In the genomic region with DNA sequence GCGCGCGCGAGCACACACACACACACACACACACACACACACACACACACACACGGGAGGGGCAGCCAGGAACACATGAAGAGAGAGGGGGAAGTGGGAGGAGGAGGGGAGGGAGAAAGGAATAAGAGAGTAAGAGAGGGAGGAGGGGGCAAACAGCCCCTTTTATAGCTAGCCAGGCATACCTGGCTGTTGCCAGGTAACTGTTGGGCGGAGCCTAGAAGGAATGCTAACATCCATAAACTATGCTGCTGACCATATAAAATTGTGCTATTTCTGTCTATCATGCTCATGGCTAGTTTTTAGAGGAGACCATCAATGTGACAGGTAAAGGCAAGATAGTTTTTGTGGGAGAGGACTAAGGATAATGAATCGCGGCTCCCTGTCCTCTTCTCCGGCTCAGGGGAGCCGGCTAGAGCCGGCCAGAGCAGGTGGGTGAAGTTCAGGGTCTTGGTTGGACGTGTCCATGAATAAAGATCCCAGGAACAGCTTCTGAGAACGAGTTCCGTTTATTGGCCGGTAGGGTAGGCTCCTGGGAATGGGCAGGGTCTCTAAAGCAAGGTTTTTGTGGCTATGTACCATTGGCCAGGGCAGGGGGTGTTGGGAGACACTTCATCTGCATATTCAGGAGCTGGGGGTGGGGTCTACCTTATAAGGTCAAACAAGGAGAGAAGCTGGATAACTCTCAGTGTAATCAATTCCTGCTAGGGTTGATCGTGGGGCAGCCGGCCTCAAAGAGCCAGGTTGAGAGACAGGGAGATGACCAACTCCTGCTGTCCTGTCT, we compare ENCODE assay signal across 10 mouse cellular contexts. TPM values are rescaled to one million over a fixed set of nuclear protein-coding genes. Genes with fewer than 3 reads are reported as not detected.
DNase-seq lines count a peak whose midpoint lies in the region; ATAC-seq and TF ChIP-seq lines count a peak whose summit lies in the region.
"Had no signal": no experiment of that assay in that cellular context is flagged by ENCODE, and none has a peak within 500 bp of the region (broad histone marks: within the 10 kb centered on the region; RNA-seq: fewer than 3 reads in every experiment).

No protein-coding gene starts in this region.

- peak; percentile 71 for ATAC-seq in lung, embryonic 14.5 days (ENCODE audit: insufficient read depth)
- no peak for ATAC-seq in embryonic facial prominence, embryonic 15.5 days (ENCODE audit: insufficient number of reproducible peaks, low FRiP score, low TSS enrichment, low read depth)
- no peak for ATAC-seq in limb, embryonic 12.5 days (ENCODE audit: insufficient number of reproducible peaks, insufficient read depth, low FRiP score, low TSS enrichment, low read depth)
- ATAC-seq in neural tube, embryonic 11.5 days (ENCODE audit: insufficient read depth, low FRiP score, low TSS enrichment), result no peak
- ATAC-seq: Patski had no signal

- no peaks in the 10 kb centered on the region for H3K27me3 ChIP-seq in lung, embryonic 14.5 days (ENCODE audit: insufficient read depth, low read length)
- H3K27me3 ChIP-seq in embryonic facial prominence, embryonic 15.5 days, result no peaks in the 10 kb centered on the region
- H3K27me3 ChIP-seq in limb, embryonic 12.5 days, result peaks cover 4% of the 10 kb centered on the region; the same call in 1 of the 2 replicates
- H3K27me3 ChIP-seq in neural tube, embryonic 11.5 days (ENCODE audit: control insufficient read depth, insufficient read depth, low read length), result no peaks in the 10 kb centered on the region

- DNase-seq in lung, embryonic 14.5 days, result no peak
- DNase-seq in lung, postnatal 4 days, result no peak
- DNase-seq in neural tube, embryonic 11.5 days (ENCODE audit: low spot score), result peak; percentile 21
- no peak for DNase-seq in adrenal gland, postnatal 36 days
- no peak for DNase-seq in layer of hippocampus, postnatal 14 days (ENCODE audit: low spot score in 2 of 2)
- DNase-seq in spleen, adult 12 weeks (ENCODE audit: low spot score), result no peak
- DNase-seq: cerebellum, postnatal 14 days had no signal

- H3K4me2 ChIP-seq in lung, embryonic 14.5 days, result peak overlapping the region; percentile 40
- H3K4me2 ChIP-seq in embryonic facial prominence, embryonic 15.5 days (replicated peaks), result peak overlapping the region; percentile 29; the same call in 1 of the 2 replicates
- peak overlapping the region; percentile 38 for H3K4me2 ChIP-seq in limb, embryonic 12.5 days
- peak overlapping the region; percentile 13 for H3K4me2 ChIP-seq in neural tube, embryonic 11.5 days (ENCODE audit: low read depth)

- whole genome bisulfite sequencing in lung, embryonic 14.5 days, result 22% methylated on average over 17 of the region's 17 CpGs
- WGBS in embryonic facial prominence, embryonic 15.5 days, result 27% methylated on average over 17 of the region's 17 CpGs
- 13% methylated on average over 12 of the region's 17 CpGs for WGBS in limb, embryonic 12.5 days
- 18% methylated on average over 17 of the region's 17 CpGs for WGBS in neural tube, embryonic 11.5 days

- H3K4me1 ChIP-seq in lung, embryonic 14.5 days (ENCODE audit: insufficient read depth), result peaks cover 5% of the 10 kb centered on the region
- H3K4me1 ChIP-seq in embryonic facial prominence, embryonic 15.5 days, result 0 out of 2 replicates have a peak, but pooled peaks cover 5% of the 10 kb centered on the region
- peaks cover 7% of the 10 kb centered on the region for H3K4me1 ChIP-seq in limb, embryonic 12.5 days (replicated peaks)
- H3K4me1 ChIP-seq in neural tube, embryonic 11.5 days (ENCODE audit: control insufficient read depth, insufficient read depth, low read length), result no peaks in the 10 kb centered on the region; the same call in 1 of the 2 replicates

- H3K36me3 ChIP-seq in lung, embryonic 14.5 days (ENCODE audit: insufficient read depth), result no peaks in the 10 kb centered on the region
- H3K36me3 ChIP-seq in embryonic facial prominence, embryonic 15.5 days, result no peaks in the 10 kb centered on the region
- no peaks in the 10 kb centered on the region for H3K36me3 ChIP-seq in limb, embryonic 12.5 days
- no peaks in the 10 kb centered on the region for H3K36me3 ChIP-seq in neural tube, embryonic 11.5 days (ENCODE audit: control insufficient read depth, insufficient read depth, low read length)

- no peak for TF ChIP-seq CTCF in lung, embryonic 14.5 days (IDR thresholded peaks at IDR 0.05; ENCODE audit: low read depth)

- H3K27ac ChIP-seq in lung, embryonic 14.5 days (ENCODE audit: low read depth), result no peak overlapping the region
- no peak overlapping the region for H3K27ac ChIP-seq in embryonic facial prominence, embryonic 15.5 days (replicated peaks)
- H3K27ac ChIP-seq in limb, embryonic 12.5 days, result no peak overlapping the region
- no peak overlapping the region for H3K27ac ChIP-seq in neural tube, embryonic 11.5 days (ENCODE audit: low read depth, low read length)

- H3K9ac ChIP-seq in lung, embryonic 14.5 days, result no peak overlapping the region
- H3K9ac ChIP-seq in embryonic facial prominence, embryonic 15.5 days, result no peak overlapping the region
- H3K9ac ChIP-seq in limb, embryonic 12.5 days (replicated peaks), result no peak overlapping the region
- H3K9ac ChIP-seq in neural tube, embryonic 11.5 days (ENCODE audit: low read length), result no peak overlapping the region

- H3K9me3 ChIP-seq in lung, embryonic 14.5 days (ENCODE audit: low read depth, low read length), result no peaks in the 10 kb centered on the region
- H3K9me3 ChIP-seq in embryonic facial prominence, embryonic 15.5 days (replicated peaks), result no peaks in the 10 kb centered on the region
- H3K9me3 ChIP-seq in limb, embryonic 12.5 days, result no peaks in the 10 kb centered on the region
- H3K9me3 ChIP-seq in neural tube, embryonic 11.5 days (ENCODE audit: control insufficient read depth, low read length), result no peaks in the 10 kb centered on the region

- H3K4me3 ChIP-seq in lung, embryonic 14.5 days (ENCODE audit: low read depth, low read length), result peak overlapping the region; percentile 2; the same call in 1 of the 2 replicates
- H3K4me3 ChIP-seq in embryonic facial prominence, embryonic 15.5 days (replicated peaks), result no peak overlapping the region
- 0 out of 2 replicates have a peak overlapping the region, but pooled peaks have one; percentile 1 for H3K4me3 ChIP-seq in limb, embryonic 12.5 days (replicated peaks)
- no peak overlapping the region for H3K4me3 ChIP-seq in neural tube, embryonic 11.5 days (ENCODE audit: low read depth, low read length)

RNA-seq across cellular contexts. Expression of gene Trub1, which starts 34.7 kb away (rescaled TPM):
- polyA plus RNA-seq in lung, embryonic 14.5 days (2014; fragmentation: Nextera tagmentation; extraction: Ambion mirVana), result 29.2 and 29.6 TPM in 2 replicates
- polyA plus RNA-seq in embryonic facial prominence, embryonic 15.5 days (2015; fragmentation: Nextera tagmentation; extraction: Ambion mirVana), result 21.7 and 24.1 TPM in 2 replicates
- polyA plus RNA-seq in limb, embryonic 12.5 days (2016; fragmentation: Nextera tagmentation; extraction: Ambion mirVana), result 25.3 and 28.2 TPM in 2 replicates
- 15.1 and 19.0 TPM in 2 replicates for polyA plus RNA-seq in neural tube, embryonic 11.5 days (2014; fragmentation: Nextera tagmentation; extraction: Ambion mirVana)
- 10 to 100 TPM; 12.7 to 19.5 TPM for total RNA-seq in adrenal gland, postnatal 36 days (2021)
- 10 to 100 TPM; 15.5 to 17.7 TPM for total RNA-seq in layer of hippocampus, postnatal 14 days (2021)

RNA-seq across cellular contexts. Expression of gene Fam160b1, which starts 57.5 kb away (rescaled TPM):
- polyA plus RNA-seq in lung, embryonic 14.5 days (2014; fragmentation: Nextera tagmentation; extraction: Ambion mirVana), result 20.3 and 21.2 TPM in 2 replicates
- polyA plus RNA-seq in embryonic facial prominence, embryonic 15.5 days (2015; fragmentation: Nextera tagmentation; extraction: Ambion mirVana), result 15.3 and 16.3 TPM in 2 replicates
- polyA plus RNA-seq in limb, embryonic 12.5 days (2016; fragmentation: Nextera tagmentation; extraction: Ambion mirVana), result 17.6 and 18.1 TPM in 2 replicates
- polyA plus RNA-seq in neural tube, embryonic 11.5 days (2014; fragmentation: Nextera tagmentation; extraction: Ambion mirVana), result 17.7 and 18.3 TPM in 2 replicates
- total RNA-seq in adrenal gland, postnatal 36 days (2021), result 10 to 100 TPM; 20.8 to 21.0 TPM
- 10 to 100 TPM; 21.0 to 21.7 TPM for total RNA-seq in layer of hippocampus, postnatal 14 days (2021)

Comparison
In these comparisons a context has a peak if more than half of its experiments do, and no peak if none do; other contexts are left out.
1. H3K4me3 ChIP-seq: peak in lung, embryonic 14.5 days (single experiment) and limb, embryonic 12.5 days (single experiment); none in embryonic facial prominence, embryonic 15.5 days (single experiment) and neural tube, embryonic 11.5 days (single experiment).
2. Peak in every context shown above with its lines, with median percentiles within 50 percentile points of each other: H3K4me2 ChIP-seq.